Mouse (Mus musculus): Measurements from ENCODE around the gene Aox3.

The Aox3 gene

DNA sequence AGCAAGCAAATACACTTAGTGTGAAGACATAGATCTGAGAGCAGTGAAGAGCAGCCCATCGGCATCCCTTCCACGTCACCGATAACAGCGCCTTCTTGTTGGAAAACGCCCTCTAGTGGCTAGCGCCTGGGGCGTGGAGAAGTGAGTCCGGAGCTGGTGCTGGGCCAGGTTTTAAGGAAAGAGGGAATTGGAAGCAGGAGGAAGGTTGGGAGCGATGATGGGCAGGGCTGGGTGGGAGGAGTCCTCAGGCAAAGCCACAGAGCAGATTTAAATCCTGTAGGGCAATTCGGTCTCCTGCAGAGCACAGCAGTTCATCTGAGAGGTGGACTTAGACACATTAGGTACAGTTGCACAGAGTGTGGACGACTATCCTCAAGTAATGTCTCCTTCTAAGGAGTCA is at the start of gene Aox3:
TSS of gene Aox3 (plus strand) at position 251 of the 400 bp plus-strand sequence.
- DNase-seq, result peak; percentile 91

DNA sequence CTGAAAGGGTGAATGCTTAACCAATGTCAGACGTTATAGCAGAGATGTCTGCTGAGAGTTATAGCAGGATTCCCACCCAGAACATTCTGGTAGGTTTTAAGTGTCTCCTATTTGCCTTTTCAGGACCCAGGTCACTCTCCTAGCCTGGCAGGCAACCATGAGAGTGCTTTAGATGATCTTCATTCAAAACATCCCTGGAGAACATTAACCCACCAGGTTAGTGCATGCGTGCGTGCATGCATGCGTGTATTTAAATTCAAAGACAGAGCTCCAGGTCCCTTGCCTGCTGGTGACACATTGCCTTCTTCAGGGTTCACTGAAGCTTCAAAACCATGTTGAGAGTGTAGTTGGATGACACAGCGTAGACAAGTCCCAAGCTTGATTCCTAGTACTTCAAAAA is 47.8 kb upstream of the Aox3 start:
- DNase-seq, result no peak

DNA sequence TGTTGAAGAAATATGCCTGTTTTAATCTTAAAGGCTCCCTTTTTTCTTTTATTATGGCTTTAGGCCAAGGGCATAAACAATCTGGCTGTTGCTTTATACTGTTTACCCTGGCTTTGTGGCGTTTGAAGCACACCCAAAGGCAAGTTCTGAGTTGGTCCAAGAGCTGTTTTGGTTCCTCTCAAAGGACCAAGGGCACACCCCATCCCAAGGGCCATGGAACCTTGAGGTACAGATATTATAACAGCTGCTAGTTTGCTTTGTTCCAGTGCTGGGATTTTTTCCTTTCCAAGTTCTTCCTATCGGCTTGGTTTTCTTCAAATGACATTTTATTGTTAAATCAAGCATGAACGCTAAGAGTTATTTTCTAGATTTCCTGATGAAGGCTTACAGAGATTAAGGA is 47.3 kb upstream of the Aox3 start:
- DNase-seq, result no peak

DNA sequence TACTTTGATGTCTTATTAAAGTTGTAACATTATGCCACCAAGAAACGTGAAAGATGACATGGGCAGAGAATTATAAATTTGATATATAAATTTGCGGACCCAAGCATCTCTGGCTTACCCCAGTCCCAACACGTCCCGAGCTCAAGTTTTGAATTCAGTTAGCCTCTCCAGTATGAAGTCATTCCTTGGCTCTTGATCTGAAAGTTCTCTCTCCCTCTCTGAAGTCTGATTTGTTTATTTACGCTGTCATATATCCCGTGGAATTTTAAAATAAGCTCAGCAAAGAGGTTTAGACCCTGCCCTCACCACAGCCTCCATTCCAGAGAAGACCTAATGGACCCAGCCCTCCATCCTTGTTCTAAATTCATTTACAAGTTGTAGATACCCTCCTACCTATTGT is 43.7 kb upstream of the Aox3 start:
- DNase-seq, result no peak

DNA sequence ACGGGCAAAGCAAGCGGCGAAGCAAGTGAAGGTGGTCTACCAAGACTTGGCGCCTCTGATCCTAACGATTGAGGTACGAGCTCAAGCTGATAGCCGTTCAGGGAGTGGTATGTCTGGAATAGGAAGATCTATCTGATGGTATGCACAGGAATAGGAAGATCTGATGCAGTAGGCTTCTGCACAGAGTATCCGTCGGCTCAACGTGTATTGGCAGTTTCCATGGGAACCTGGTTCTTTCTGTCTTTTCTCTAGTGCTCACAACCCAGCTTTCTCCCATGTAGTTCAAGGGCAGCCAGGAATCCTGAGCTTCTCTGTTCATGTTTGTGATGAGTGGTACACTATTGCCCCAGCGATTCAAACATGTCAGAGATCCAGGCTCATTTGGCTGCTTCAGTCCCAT is 42.8 kb upstream of the Aox3 start:
- DNase-seq, result no peak

DNA sequence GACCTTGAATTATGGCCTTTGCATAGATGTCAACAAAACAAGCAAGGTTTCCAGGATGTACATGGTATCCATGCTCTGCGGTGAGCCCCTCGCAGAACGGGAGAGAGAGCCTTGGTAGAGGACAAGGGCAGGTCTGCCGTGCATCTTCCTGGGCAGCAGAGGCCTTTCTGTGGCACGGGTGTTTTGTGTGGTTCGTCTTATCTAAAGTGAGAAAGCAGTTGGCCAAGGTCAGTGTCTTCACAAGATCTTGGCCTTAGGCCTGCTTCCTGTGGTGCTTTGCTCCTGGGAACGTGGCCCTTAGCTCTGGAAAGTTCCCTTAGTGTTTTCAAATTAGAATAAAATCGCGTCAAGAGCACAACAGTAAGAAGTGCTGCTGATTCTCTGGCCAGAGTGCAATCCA is 41.9 kb upstream of the Aox3 start:
- DNase-seq, result no peak

DNA sequence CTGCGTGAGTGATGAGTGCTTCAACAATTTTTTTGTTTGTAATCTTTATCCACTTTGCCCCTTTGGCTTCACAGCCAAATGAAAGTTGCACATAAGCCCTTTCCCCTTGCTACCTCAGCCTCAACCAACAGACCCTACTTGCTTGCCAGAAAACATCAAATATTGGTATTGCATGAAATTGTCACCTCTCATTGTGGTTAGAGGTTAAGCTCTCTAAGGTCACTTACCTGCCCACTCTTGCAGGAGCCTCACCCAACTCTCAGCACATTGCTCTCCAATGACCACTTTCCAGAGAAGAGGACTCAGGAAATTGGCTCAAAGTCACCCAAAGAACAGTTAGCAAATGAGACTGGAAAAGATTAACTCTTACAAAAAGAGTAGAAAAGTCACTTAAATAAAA is 41.4 kb upstream of the Aox3 start:
- DNase-seq, result peak; percentile 14

DNA sequence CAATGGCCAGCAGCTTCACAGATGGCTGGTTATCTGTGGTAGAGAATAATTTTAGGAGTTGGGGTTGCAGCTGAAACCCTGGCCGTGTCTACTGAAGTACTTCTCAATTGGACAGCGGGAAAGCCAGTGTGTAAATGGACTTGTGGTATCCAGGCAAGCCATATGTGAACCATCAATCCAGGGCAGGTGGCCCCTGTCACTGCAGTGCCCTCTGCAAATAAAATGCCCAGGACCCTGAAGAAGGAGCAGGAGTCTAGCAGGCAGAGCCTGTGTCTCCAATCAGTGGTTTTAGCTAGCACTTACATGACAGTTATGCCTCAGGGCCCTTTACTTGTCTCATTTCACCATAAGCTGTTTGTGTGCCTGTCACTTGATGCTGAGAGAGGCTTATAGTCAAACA is 40.5 kb upstream of the Aox3 start:
- DNase-seq, result no peak

DNA sequence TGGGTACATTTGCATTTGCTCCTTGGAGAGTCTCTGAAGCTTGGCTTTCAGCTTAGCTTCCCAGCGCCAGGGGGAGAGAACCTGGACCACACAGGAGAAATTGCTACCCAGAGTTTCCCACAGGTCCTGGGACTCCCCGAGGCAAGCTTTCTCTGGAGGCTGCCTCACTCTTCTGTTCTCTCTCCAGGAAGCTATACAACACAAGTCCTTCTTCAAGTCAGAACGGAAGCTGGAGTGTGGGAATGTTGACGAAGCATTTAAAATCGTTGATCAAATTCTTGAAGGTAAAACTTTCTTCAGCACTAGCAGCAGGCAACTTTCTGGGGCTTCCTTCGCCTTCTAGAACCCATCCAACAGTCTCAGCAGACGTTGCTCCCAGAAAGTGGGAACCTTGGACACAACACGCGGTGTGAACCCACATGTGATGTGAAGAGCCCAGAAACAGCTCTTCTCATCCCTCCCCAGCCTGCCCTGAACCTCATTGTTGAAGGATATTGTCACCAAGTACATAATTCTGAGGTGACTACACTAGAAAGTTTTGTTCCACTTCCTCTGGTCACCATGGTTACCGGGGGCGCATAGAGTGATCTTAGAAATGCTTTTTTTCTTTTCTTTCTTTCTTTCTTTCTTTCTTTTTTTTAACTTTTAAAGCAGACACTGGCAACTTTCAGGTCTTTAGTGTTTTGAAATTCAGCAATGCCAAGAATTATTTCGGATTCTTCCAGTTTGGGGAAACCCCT is 39.8 kb upstream of the Aox3 start:
- peak; percentile 16 for DNase-seq

DNA sequence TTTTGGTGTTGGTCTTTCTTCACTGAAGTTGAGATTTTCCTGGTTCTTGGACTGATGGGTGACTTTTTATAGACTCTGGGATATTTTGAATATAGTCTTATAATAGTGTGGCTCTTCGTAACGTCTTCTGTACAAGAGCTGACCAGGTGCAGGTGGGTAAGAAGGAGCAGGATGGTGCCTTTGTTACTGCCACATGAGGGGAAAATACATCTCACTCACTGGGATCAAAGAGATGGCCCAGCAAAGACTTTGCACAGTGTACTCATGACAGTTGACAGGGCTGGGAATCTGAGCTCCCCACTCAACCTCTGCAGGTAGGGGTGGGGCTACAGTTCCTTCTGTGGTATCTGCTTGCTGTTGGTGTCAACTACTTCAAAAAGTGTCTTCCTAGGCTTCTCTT is 38.7 kb upstream of the Aox3 start:
- no peak for DNase-seq

DNA sequence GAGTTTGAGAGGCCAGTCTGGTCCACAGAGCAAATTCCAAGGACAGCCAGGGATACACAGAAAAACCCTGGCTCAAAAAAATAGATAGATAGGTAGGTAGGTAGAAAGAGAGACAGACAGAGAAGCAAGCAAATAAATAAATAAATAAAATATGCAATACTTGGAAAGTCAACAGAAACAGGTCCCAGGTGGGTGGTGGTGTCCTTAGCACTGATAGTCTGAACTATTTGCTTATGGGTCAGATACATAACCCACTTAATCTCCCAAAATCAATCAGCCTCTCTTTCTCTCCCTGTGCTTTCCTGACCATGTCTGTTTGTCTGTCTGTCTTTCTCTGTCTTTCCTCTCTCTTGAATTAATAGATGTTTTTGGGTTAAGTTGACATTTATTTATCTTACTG is 35.0 kb upstream of the Aox3 start:
- DNase-seq, result no peak

DNA sequence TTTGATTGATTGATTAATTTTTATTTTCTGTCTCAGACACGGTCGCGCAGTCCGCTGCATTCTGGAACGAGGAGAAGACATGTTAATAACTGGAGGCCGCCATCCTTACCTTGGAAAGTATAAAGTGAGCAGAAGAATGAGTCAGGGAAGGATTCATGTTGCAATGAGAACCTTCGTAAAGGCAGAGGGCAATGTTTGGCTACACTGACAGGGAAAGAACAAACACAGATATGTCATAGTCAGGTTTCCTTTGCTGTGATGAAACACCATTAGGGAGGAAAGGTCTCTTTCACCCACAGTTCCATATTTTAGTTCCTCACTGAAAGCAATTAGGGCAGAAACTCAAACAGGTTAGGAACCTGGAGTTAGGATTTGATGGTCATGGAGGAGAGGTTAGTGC is 34.5 kb upstream of the Aox3 start:
- DNase-seq, result no peak

DNA sequence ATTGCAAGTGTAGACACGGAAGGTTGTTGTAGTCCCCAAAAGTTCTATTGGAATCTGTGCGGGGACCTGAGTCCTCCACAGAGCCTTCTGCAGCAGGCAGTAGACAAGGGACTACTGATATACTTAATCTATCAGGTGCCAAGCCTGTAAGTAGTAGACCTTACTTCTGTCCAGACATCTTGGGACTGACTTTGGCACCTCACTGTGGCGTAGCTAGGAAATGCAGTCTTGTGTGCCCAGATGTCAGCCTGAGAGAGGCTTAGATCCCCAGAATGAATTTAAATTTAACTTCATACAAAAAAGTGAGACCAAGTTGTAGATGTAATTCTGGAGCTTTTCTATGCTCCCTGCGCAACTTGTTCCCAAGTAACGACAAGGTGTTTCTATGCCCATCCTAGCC is 33.2 kb upstream of the Aox3 start:
- DNase-seq, result peak; percentile 40

DNA sequence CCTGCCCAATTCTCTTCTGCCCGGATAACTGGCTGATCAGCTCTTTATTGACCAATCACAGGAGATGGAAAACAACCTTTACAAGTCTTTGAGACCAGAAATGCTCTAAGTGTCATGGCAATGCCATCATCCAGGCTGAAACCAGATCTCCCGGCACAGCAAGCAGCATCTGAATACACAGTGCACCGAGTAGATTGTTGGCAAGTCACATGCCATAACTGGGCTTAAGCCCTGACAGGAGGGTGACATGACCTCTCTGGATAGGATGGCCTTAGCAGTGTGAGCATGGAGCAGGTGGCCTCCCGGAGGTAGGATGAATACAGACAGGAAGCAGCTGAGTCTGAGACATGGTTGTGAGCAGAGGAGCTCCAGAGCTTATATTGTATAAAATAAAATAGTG is 32.5 kb upstream of the Aox3 start:
- DNase-seq, result no peak

DNA sequence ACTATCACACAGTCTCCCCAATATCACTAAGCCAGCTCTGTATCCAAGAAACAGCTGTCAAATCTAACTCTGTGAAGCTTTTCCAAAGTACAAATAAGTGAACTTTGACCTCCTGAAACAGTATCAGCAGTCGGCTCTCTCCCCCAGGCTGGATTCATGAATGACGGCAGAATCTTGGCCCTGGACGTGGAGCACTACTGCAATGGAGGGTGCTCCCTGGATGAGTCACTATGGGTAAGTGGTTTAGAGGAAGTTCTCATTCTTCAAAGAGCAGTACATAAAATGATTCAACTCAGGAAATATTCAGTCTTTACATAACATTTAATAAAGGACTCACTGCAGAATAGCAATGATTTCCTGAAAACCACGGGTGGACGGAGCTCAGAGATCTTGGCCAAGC is 31.6 kb upstream of the Aox3 start:
- peak; percentile 13 for DNase-seq

DNA sequence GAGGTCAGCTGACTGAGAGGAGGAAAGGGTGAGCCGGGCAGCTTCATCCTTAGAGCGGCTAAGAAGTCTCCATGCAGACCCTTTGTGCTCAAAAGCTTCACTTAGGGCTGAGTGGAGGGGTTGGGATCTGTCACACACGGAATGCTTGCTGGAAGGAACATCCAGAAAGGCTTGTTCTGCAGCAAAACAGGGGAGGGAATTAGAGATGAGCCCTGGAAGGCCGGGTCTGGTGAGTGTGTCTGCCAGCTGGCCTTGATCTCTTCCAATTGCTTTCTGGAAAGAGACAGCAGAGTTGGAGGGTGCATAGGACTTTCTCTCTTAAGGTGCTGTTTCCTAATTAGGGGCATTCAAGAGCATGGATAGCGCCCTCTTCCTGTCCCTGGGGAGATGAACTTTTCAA is 23.6 kb upstream of the Aox3 start:
- DNase-seq, result peak; percentile 25

DNA sequence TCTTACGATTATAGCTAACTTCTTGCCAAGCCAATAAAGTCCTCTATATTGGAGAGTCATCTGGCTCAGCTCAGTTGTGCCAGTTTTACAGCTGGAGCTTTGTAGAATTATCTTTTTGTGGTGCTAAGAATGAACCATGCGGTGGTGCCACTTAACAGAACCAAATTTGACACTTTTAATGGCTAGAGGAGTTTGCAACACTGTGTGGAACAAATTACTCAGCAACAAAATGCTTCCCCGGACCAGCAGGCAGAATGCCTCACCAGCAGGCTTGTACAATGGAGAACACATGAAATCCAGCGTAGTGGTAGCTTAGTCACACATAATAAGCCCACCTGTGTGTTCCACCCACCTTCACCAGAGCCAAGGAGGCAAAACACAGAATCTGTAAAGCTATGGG is 22.7 kb upstream of the Aox3 start:
- no peak for DNase-seq

DNA sequence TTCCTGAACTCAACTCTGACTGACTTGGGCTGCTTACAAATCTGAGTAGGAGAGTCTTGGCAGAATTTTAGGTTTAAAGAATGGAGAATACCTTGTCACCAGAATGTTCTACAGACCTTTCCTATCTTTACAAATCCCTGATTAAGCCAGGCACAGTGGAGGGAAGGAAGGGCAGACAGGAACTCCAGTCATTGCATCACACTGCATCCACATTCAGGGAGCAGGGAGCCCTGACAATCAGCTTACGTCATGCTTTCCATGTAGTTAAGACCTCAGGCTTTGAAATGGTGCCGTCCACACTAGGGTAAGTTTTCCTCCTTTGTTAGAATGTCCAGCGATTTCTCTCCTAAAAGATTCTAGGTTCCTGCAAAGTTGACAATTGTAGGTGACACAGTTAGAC is 21.7 kb upstream of the Aox3 start:
- DNase-seq, result no peak

DNA sequence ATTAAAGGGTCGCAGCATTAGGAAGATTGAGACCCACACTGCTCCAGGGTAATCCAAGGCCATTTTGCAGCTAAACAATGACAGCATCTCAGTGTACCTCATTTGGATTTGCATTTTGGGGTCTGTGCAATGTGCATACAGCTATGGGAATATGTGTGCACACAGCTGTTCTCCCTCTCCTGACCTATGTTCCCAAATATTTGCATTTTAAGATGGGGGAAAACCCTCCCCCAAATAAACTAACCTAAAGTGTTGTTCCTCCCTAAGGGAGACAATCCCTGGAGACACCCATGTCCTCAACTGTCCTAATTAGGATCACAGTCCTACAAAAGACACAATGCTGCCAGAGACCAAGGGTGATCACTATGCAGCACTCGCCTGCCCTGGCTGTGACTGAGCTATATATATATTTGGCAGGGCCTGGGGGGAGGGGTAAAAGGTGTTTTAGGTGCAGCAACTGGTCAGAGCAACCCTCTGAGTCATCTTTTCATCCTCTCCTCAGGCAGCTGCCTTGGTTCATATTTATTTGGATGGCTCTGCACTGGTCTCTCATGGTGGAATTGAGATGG is 20.9 kb upstream of the Aox3 start:
- no peak for DNase-seq

DNA sequence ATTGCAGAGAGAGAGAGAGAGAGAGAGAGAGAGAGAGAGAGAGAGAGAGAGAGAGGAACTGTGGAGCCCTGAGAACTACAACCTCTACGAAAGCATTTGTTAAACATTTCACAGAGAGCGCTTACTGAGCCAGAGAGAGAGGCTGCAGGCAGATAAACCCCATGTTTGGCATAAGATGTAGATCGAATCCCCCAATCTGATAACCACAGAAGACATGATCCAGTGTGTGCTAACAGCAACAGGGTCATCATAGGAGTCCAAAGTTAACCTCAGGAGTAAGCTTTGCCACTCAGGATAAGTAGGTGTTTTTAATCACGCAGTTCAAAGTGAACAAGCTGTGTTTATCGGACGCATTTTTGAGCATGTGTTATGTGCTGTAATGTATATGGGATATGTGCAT is 15.6 kb upstream of the Aox3 start:
- DNase-seq, result no peak

DNA sequence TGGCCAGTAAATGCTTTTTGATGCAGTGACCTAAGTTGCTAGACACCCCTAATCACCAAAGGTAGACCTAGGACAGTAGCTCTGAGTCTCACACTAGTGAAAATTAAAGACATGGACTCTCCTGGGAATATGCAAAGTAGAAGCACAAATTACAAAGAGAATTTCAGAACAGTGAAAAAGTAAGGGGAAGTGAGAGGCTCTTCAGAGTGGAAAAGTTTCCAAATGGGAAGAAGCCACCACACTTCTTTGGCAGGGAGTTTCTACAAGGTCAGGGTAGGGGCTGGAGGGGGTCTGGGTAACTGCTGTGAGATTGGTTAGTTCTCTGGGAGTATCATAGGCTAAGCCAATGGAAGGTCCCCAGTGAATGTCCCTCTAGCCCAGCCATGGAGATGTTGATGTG is 13.8 kb upstream of the Aox3 start:
- no peak for DNase-seq

DNA sequence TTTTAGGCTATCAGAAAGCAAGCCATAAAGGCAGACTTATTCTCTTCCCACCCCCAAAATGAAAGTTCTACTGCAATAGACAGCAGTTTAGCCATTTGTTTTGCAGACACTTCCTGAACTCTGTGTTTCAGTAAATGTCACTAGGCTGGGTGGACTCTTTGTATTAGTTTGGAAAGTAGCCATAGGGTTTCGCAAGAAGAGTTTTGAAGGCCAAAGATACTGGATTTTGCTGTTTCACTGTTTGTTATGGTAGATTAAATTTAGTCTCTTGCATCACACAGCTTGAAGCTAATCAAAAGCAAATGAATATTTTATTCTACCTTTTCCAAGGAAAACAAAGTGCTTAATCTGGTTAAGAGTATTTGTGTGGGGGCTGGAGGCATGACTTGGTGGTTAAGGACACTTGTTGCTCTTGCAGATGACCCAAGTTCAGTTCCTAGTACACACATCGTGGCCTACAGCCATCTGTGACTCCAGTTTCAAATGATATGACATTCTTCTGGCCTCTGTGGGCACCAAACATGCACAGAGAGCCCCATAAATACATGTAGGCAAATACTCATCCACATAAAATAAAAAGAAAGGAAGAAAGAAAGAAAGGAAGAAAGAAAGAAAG is 11.3 kb upstream of the Aox3 start:
- peak; percentile 78 for DNase-seq

DNA sequence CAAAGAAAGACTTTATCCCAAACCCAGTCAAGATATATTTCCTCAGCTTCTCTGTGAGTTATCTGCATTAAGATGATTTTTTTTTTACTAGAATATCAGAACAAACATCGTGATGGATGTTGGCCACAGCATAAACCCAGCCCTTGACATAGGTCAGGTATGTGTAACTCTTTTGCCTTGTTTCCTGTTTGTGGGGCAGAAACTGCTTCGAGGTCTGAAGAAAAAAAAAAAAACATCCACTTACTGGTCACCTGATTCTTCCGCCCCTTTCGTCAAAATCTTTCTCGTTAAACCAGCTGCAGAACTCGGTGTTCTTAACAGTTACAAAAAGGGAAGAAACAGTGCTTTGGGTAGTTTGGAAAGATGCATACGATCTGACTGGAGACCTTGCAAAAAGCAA is 10.4 kb upstream of the Aox3 start:
- peak; percentile 6 for DNase-seq

DNA sequence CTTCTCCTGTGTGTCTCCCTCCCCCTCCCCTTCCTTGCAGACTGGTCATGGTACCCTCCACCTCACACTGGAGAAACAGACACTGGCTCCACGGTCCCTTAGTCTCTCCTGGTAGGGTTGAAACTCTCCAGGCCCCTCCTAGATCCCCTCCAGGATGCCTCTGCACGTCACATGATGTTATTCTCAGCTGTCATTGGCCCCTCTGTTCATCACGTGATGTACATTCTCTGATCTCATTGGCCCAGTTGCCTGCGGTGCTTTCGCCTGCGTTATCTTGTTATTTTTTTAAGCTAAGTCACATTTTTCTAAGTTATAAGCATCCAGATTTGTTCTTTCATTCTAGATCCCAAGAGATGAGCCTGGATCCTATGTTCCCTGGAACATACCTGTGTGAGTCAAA is 7.2 kb upstream of the Aox3 start:
- DNase-seq, result no peak

DNA sequence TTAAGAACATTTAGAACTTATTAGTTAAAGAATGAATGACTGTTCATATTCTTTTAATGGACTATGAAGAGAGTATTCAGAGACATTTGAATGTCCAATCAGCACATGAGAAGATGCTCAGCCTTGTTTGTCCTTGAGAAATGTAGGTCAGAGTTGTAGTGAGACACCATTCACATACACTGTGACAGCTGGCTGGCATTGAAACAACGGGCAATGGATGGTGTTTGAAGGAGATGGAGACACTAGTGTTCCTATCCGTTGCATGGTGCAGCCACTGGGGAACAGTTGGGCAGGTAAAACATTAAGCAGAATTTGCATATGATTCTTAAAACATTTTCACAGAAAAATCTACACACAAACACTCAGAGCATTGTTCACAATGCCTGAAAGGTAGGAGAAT is 5.9 kb upstream of the Aox3 start:
- DNase-seq, result no peak
